Mouse (Mus musculus) heart, adult 10 weeks (tissue): ENCODE measurements around the gene Ica1. TPM values are rescaled to one million over a fixed set of nuclear protein-coding genes. Genes with fewer than 3 reads are reported as not detected.

Source experiments
- polyA plus RNA-seq: library from polyadenylated mRNA; stranded (reverse); fragments of 350-450 nt; fragmentation: Illumina TruSeq; extraction: RNeasy Lipid Tissue Mini Kit (QIAGEN cat#74804); gene quantifications from one replicate; pipeline ENCODE4 v1.2.3, GENCODE M21; 2014; ENCODE audit warnings: low read depth, low replicate concordance

Ica1 gene
- polyA plus RNA-seq, result 16.7 TPM

DNA sequence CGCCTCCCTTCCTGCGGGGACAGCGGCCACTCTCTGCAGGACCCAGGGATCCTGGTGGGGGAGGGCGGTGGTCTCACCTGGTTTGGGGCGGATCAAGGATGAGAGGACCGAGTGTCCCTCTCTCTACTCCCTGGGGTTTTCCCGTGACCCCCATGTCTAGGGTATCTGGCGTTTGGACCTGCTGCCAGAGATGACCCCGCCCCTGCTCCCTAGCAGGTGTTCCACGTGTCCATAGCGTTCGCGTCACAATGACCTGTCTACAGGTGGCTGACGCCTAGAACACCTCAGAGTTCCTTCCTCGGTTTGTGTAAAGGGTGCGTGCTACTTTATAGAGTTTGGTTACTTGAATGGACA lies at the start of gene Ica1:
Ica1 (minus strand) TSS at position 193 of the 354 bp plus-strand sequence.

Other genes starting within 250 kb of the Ica1 start
- gene Nxph1, start 169.9 kb upstream of the Ica1 start, polyA plus RNA-seq, result not detected